ENCODE assay signal across 8 mouse cellular contexts in genomic region chr12:5274519-5274944, GRCm38 (mm10).
A peak's percentile ranks its signal among the peaks of the same experiment; 100 is the strongest.
DNase-seq lines count a peak whose midpoint lies in the region; ATAC-seq and TF ChIP-seq lines count a peak whose summit lies in the region.
"Had no signal": no experiment of that assay in that cellular context is flagged by ENCODE, and none has a peak within 500 bp of the region (broad histone marks: within the 10 kb centered on the region; RNA-seq: fewer than 3 reads in every experiment).

No protein-coding gene starts in this region.

- H3K27ac ChIP-seq in left cerebral cortex, adult 2 months, result peak overlapping the region; percentile 76
- no peak overlapping the region for H3K27ac ChIP-seq in embryonic facial prominence, embryonic 15.5 days (replicated peaks)
- no peak overlapping the region; the same call in 1 of the 2 replicates for H3K27ac ChIP-seq in hindbrain, embryonic 16.5 days (ENCODE audit: low read depth, low read length)
- 0 out of 2 replicates have a peak overlapping the region, but pooled peaks have one; percentile 13 for H3K27ac ChIP-seq in neural tube, embryonic 15.5 days (replicated peaks)
- no peak overlapping the region for H3K27ac ChIP-seq in intestine, postnatal 0 days (ENCODE audit: low read depth, low read length)

- WGBS in embryonic facial prominence, embryonic 15.5 days, result 28% methylated on average over 8 of the region's 8 CpGs
- WGBS in hindbrain, embryonic 16.5 days, result 60% methylated on average over 8 of the region's 8 CpGs
- 76% methylated on average over 8 of the region's 8 CpGs for WGBS in neural tube, embryonic 15.5 days
- WGBS in intestine, postnatal 0 days, result 71% methylated on average over 8 of the region's 8 CpGs

- no peak; the same call in 1 of the 2 replicates for TF ChIP-seq CTCF in left cerebral cortex, adult 2 months (IDR thresholded peaks at IDR 0.05)
- no peak for TF ChIP-seq CTCF in intestine, postnatal 0 days (IDR thresholded peaks at IDR 0.05; ENCODE audit: low read depth)

- DNase-seq in left cerebral cortex, adult 2 months (ENCODE audit: extremely low spot score in 1 of 2, low spot score in 2 of 2), result no peak
- DNase-seq in left cerebral cortex, adult 11 months (ENCODE audit: low spot score), result no peak
- no peak for DNase-seq in ovary, postnatal 36 days (ENCODE audit: low spot score)

- ATAC-seq in embryonic facial prominence, embryonic 15.5 days (ENCODE audit: insufficient number of reproducible peaks, low FRiP score, low TSS enrichment, low read depth), result peak; percentile 75
- ATAC-seq in hindbrain, embryonic 16.5 days, result 0 out of 2 replicates have a peak, but pooled peaks have one; percentile 32
- ATAC-seq in neural tube, embryonic 15.5 days (ENCODE audit: low FRiP score), result no peak
- no peak for ATAC-seq in intestine, postnatal 0 days

- no peak overlapping the region for H3K9ac ChIP-seq in embryonic facial prominence, embryonic 15.5 days
- H3K9ac ChIP-seq in hindbrain, embryonic 16.5 days (ENCODE audit: low read depth, low read length), result no peak overlapping the region
- no peak overlapping the region for H3K9ac ChIP-seq in neural tube, embryonic 15.5 days (replicated peaks)
- H3K9ac ChIP-seq in intestine, postnatal 0 days (ENCODE audit: low read depth, low read length), result no peak overlapping the region

- H3K36me3 ChIP-seq in embryonic facial prominence, embryonic 15.5 days, result no peaks in the 10 kb centered on the region
- H3K36me3 ChIP-seq in hindbrain, embryonic 16.5 days (ENCODE audit: control insufficient read depth, insufficient read depth, low read length), result no peaks in the 10 kb centered on the region
- no peaks in the 10 kb centered on the region for H3K36me3 ChIP-seq in neural tube, embryonic 15.5 days
- no peaks in the 10 kb centered on the region for H3K36me3 ChIP-seq in intestine, postnatal 0 days (ENCODE audit: control insufficient read depth, insufficient read depth)

- H3K9me3 ChIP-seq in embryonic facial prominence, embryonic 15.5 days (replicated peaks), result no peaks in the 10 kb centered on the region
- no peaks in the 10 kb centered on the region for H3K9me3 ChIP-seq in hindbrain, embryonic 16.5 days (ENCODE audit: control insufficient read depth, low read length)
- H3K9me3 ChIP-seq in neural tube, embryonic 15.5 days (replicated peaks), result no peaks in the 10 kb centered on the region
- H3K9me3 ChIP-seq in intestine, postnatal 0 days (ENCODE audit: control insufficient read depth), result no peaks in the 10 kb centered on the region

- peaks cover 28% of the 10 kb centered on the region for H3K4me1 ChIP-seq in embryonic facial prominence, embryonic 15.5 days
- peaks cover 14% of the 10 kb centered on the region for H3K4me1 ChIP-seq in hindbrain, embryonic 16.5 days (ENCODE audit: control insufficient read depth, insufficient read depth, low read depth, low read length)
- H3K4me1 ChIP-seq in neural tube, embryonic 15.5 days, result peaks cover 22% of the 10 kb centered on the region
- H3K4me1 ChIP-seq in intestine, postnatal 0 days (replicated peaks; ENCODE audit: control insufficient read depth, insufficient read depth, low read length), result no peaks in the 10 kb centered on the region

- H3K27me3 ChIP-seq in embryonic facial prominence, embryonic 15.5 days, result no peaks in the 10 kb centered on the region
- H3K27me3 ChIP-seq in hindbrain, embryonic 16.5 days (replicated peaks; ENCODE audit: control insufficient read depth, insufficient read depth, low read length), result no peaks in the 10 kb centered on the region
- H3K27me3 ChIP-seq in neural tube, embryonic 15.5 days (replicated peaks), result no peaks in the 10 kb centered on the region
- H3K27me3 ChIP-seq in intestine, postnatal 0 days (replicated peaks; ENCODE audit: control insufficient read depth, insufficient read depth, low read length), result no peaks in the 10 kb centered on the region

- no peak overlapping the region for H3K4me3 ChIP-seq in left cerebral cortex, adult 2 months
- no peak overlapping the region for H3K4me3 ChIP-seq in embryonic facial prominence, embryonic 15.5 days (replicated peaks)
- H3K4me3 ChIP-seq in hindbrain, embryonic 16.5 days (ENCODE audit: low read length), result no peak overlapping the region
- H3K4me3 ChIP-seq in neural tube, embryonic 15.5 days (replicated peaks), result no peak overlapping the region
- H3K4me3 ChIP-seq in intestine, postnatal 0 days (ENCODE audit: low read depth, low read length), result no peak overlapping the region
- H3K4me3 ChIP-seq: myocyte had no signal

- H3K4me2 ChIP-seq in embryonic facial prominence, embryonic 15.5 days (replicated peaks), result no peak overlapping the region
- no peak overlapping the region for H3K4me2 ChIP-seq in hindbrain, embryonic 16.5 days (ENCODE audit: low read length)
- no peak overlapping the region for H3K4me2 ChIP-seq in neural tube, embryonic 15.5 days
- no peak overlapping the region for H3K4me2 ChIP-seq in intestine, postnatal 0 days (replicated peaks; ENCODE audit: low read depth)

- intact Hi-C loops in left cerebral cortex, adult 2 months (cut with DNase I), result loop anchor here (5.0 kb wide), 1 partner anchor 98 kb away; no protein-coding TSS in a partner anchor

Comparison
In these comparisons a context has a peak if more than half of its experiments do, and no peak if none do; other contexts are left out.
1. H3K27ac ChIP-seq: peak in left cerebral cortex, adult 2 months (single experiment) and neural tube, embryonic 15.5 days (single experiment); none in embryonic facial prominence, embryonic 15.5 days (single experiment), hindbrain, embryonic 16.5 days (single experiment) and intestine, postnatal 0 days (single experiment).
2. ATAC-seq: peak in embryonic facial prominence, embryonic 15.5 days (single experiment) and hindbrain, embryonic 16.5 days (single experiment); none in neural tube, embryonic 15.5 days (single experiment) and intestine, postnatal 0 days (single experiment).